Mouse (Mus musculus): Measurements from ENCODE around the gene Fbln5.

- TF ChIP-seq CTCF (IDR thresholded peaks at IDR 0.05; ENCODE audit: low read depth) (no peak), EP300 (IDR thresholded peaks at IDR 0.05; ENCODE audit: low read depth) (no peak)
Measured at GRCm38 (mm10) chr12:101814423-101814822, 4.4 kb downstream of the Fbln5 start.

All from liver, embryonic 14.5 days (tissue).